8 mouse cellular contexts compared by ENCODE assay signal in the genomic region with DNA sequence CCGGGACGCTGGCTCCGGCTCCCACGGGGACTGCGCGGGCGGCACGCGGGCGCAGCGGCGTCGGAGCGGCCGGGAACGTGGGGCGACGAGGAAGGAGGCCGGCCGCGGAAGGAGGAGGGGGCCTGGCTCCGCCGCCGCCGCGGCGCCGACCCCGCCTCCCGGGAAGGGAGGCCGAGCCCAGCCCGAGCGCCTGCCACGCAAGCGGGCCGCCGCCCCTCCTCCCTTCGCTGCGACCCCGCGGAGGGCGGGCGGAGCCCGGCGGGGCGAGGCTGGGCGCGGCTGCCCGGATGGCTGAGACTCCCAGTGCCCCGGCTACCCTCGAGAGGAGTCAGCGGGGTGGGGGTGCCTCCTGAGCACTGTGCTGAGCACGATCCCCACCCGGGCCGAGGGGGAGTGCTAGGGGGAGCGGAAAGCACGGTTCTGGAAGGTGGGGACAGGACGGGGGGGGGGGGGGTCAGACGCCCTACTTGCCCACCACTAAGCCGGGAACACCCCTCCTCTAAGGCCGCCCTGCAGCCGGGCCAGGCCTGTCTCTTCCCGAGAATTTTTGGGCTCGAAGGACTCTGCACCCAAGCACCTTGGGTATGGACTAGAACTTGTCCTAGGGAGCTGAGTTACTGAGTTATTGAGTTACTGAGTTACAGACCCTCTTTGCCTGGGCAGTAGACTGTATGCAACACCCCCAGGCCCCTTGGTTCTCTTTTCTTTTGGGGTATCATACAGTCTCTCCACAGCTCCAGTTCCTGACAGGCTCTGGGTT. TPM values are rescaled to one million over a fixed set of nuclear protein-coding genes. Genes with fewer than 3 reads are reported as not detected.
DNase-seq lines count a peak whose midpoint lies in the region; ATAC-seq and TF ChIP-seq lines count a peak whose summit lies in the region.

Gene Ckap4 (minus strand): TSS at position 151 of the 760 bp plus-strand sequence.

- 0% methylated on average over 17 of the region's 64 CpGs for WGBS in heart, embryonic 14.5 days
- under 1% methylated on average over 43 of the region's 64 CpGs for WGBS in kidney, postnatal 0 days
- 7% methylated on average over 19 of the region's 64 CpGs for WGBS in liver, postnatal 0 days (ENCODE audit: insufficient replicate concordance)
- WGBS in neural tube, embryonic 14.5 days, result 2% methylated on average over 21 of the region's 64 CpGs

- no peak for TF ChIP-seq EP300 in ES-Bruce4 (IDR thresholded peaks at IDR 0.05; ENCODE audit: insufficient read depth, low read depth, low read length)
- TF ChIP-seq EP300 in liver, postnatal 0 days (IDR thresholded peaks at IDR 0.05; ENCODE audit: low read depth), result no peak

- no peak within 1 kb of the TSS for H3K27ac ChIP-seq in ES-Bruce4 (ENCODE audit: insufficient read depth, low read length)
- H3K27ac ChIP-seq in bone marrow macrophage, adult 2 months (ENCODE audit: insufficient read depth, low read depth, low read length), result no peak within 1 kb of the TSS
- H3K27ac ChIP-seq in heart, embryonic 14.5 days (replicated peaks in 1 of 2; ENCODE audit: control insufficient read depth in 1 of 2, insufficient read depth in 1 of 2, low read depth in 2 of 2, low read length in 2 of 2), result peak within 1 kb of the TSS; percentile 86 to 95
- peak within 1 kb of the TSS; percentile 88 for H3K27ac ChIP-seq in kidney, postnatal 0 days
- H3K27ac ChIP-seq in liver, postnatal 0 days (ENCODE audit: low read depth), result peak within 1 kb of the TSS; percentile 78
- peak within 1 kb of the TSS; percentile 86 for H3K27ac ChIP-seq in neural tube, embryonic 14.5 days (ENCODE audit: low read depth, low read length)

- no peaks in the 10 kb centered on the region for H3K36me3 ChIP-seq in ES-Bruce4 (ENCODE audit: control insufficient read depth, insufficient read depth, low read length, poor library complexity, severe bottlenecking)
- no peaks in the 10 kb centered on the region for H3K36me3 ChIP-seq in erythroblast, embryonic 14.5 days (ENCODE audit: control insufficient read depth)
- H3K36me3 ChIP-seq in heart, embryonic 14.5 days (ENCODE audit: control insufficient read depth, insufficient read depth, low read length), result peaks cover 10% of the 10 kb centered on the region
- H3K36me3 ChIP-seq in kidney, postnatal 0 days (ENCODE audit: insufficient read depth, low read length), result no peaks in the 10 kb centered on the region
- no peaks in the 10 kb centered on the region; the same call in 1 of the 2 replicates for H3K36me3 ChIP-seq in liver, postnatal 0 days (replicated peaks; ENCODE audit: insufficient read depth, low read length)
- no peaks in the 10 kb centered on the region for H3K36me3 ChIP-seq in neural tube, embryonic 14.5 days (ENCODE audit: control insufficient read depth, insufficient read depth, low read length)

- ATAC-seq in heart, embryonic 14.5 days (ENCODE audit: insufficient number of reproducible peaks, insufficient read depth, low FRiP score, low read depth), result peak; percentile 86
- peak; percentile 86 for ATAC-seq in kidney, postnatal 0 days (replicated peaks; ENCODE audit: low FRiP score, low read depth)
- peak; percentile 63 for ATAC-seq in liver, postnatal 0 days
- peak; percentile 92 for ATAC-seq in neural tube, embryonic 14.5 days (ENCODE audit: low read depth)

- H3K4me1 ChIP-seq in ES-Bruce4 (ENCODE audit: control insufficient read depth, insufficient read depth, low read length), result no peaks in the 10 kb centered on the region
- H3K4me1 ChIP-seq in bone marrow macrophage, adult 2 months (ENCODE audit: control insufficient read depth, insufficient read depth, low read length), result peaks cover 21% of the 10 kb centered on the region
- H3K4me1 ChIP-seq in erythroblast, embryonic 14.5 days (ENCODE audit: control insufficient read depth), result peaks cover 6% of the 10 kb centered on the region
- H3K4me1 ChIP-seq in heart, embryonic 14.5 days (ENCODE audit: control insufficient read depth in 2 of 2, insufficient read depth in 2 of 2, low read length in 2 of 2), result peaks cover 30 to 38% of the 10 kb centered on the region in 2 experiments
- H3K4me1 ChIP-seq in kidney, postnatal 0 days (replicated peaks; ENCODE audit: insufficient read depth, low read length), result peaks cover 14% of the 10 kb centered on the region
- H3K4me1 ChIP-seq in liver, postnatal 0 days (ENCODE audit: insufficient read depth), result 0 out of 2 replicates have a peak, but pooled peaks cover 9% of the 10 kb centered on the region
- H3K4me1 ChIP-seq in neural tube, embryonic 14.5 days (ENCODE audit: control insufficient read depth, insufficient read depth, low read length), result peaks cover 31% of the 10 kb centered on the region

- TF ChIP-seq POLR2A in ES-Bruce4 (IDR thresholded peaks at IDR 0.05; ENCODE audit: insufficient read depth, low read length), result no peak
- TF ChIP-seq POLR2A in bone marrow macrophage, adult 2 months (IDR thresholded peaks at IDR 0.05; ENCODE audit: borderline replicate concordance, low read depth, low read length), result no peak

- peak within 1 kb of the TSS; percentile 76 for H3K4me3 ChIP-seq in ES-Bruce4 (ENCODE audit: low read depth, low read length)
- peak within 1 kb of the TSS; percentile 90 for H3K4me3 ChIP-seq in bone marrow macrophage, adult 2 months (ENCODE audit: insufficient read depth, low read length)
- peak within 1 kb of the TSS; percentile 54 for H3K4me3 ChIP-seq in erythroblast, embryonic 14.5 days (replicated peaks)
- peak within 1 kb of the TSS; percentile 72 to 96 for H3K4me3 ChIP-seq in heart, embryonic 14.5 days (ENCODE audit: control insufficient read depth in 1 of 2, insufficient read depth in 1 of 2, low read depth in 1 of 2, low read length in 2 of 2)
- peak within 1 kb of the TSS; percentile 77 for H3K4me3 ChIP-seq in kidney, postnatal 0 days (replicated peaks; ENCODE audit: low read depth, low read length)
- peak within 1 kb of the TSS; percentile 63 for H3K4me3 ChIP-seq in liver, postnatal 0 days (ENCODE audit: low read depth, low read length)
- H3K4me3 ChIP-seq in neural tube, embryonic 14.5 days (ENCODE audit: low read depth, low read length), result peak within 1 kb of the TSS; percentile 87

- no peaks in the 10 kb centered on the region for H3K9me3 ChIP-seq in ES-Bruce4 (replicated peaks; ENCODE audit: control insufficient read depth, insufficient read depth, low read length, poor library complexity, severe bottlenecking)
- H3K9me3 ChIP-seq in erythroblast, embryonic 14.5 days (ENCODE audit: control insufficient read depth, low read length), result peaks cover 8% of the 10 kb centered on the region; the same call in 1 of the 2 replicates
- no peaks in the 10 kb centered on the region for H3K9me3 ChIP-seq in heart, embryonic 14.5 days (ENCODE audit: control insufficient read depth, low read length)
- no peaks in the 10 kb centered on the region for H3K9me3 ChIP-seq in kidney, postnatal 0 days (replicated peaks; ENCODE audit: low read length)
- H3K9me3 ChIP-seq in liver, postnatal 0 days (ENCODE audit: low read length), result no peaks in the 10 kb centered on the region
- H3K9me3 ChIP-seq in neural tube, embryonic 14.5 days (ENCODE audit: control insufficient read depth, low read length), result no peaks in the 10 kb centered on the region

- peak within 1 kb of the TSS; percentile 73 for H3K9ac ChIP-seq in ES-Bruce4 (ENCODE audit: low read depth, poor library complexity, severe bottlenecking)
- peak within 1 kb of the TSS; percentile 98 for H3K9ac ChIP-seq in heart, embryonic 14.5 days (ENCODE audit: low read length)
- peak within 1 kb of the TSS; percentile 90 for H3K9ac ChIP-seq in kidney, postnatal 0 days (ENCODE audit: low read depth, low read length)
- H3K9ac ChIP-seq in liver, postnatal 0 days (replicated peaks), result peak within 1 kb of the TSS; percentile 70
- H3K9ac ChIP-seq in neural tube, embryonic 14.5 days (replicated peaks; ENCODE audit: low read depth, low read length), result peak within 1 kb of the TSS; percentile 92

- H3K27me3 ChIP-seq in ES-Bruce4 (ENCODE audit: control insufficient read depth, insufficient read depth, low read length, poor library complexity, severe bottlenecking), result no peaks in the 10 kb centered on the region
- H3K27me3 ChIP-seq in erythroblast, embryonic 14.5 days (ENCODE audit: control insufficient read depth), result peaks cover 71% of the 10 kb centered on the region
- no peaks in the 10 kb centered on the region for H3K27me3 ChIP-seq in heart, embryonic 14.5 days (ENCODE audit: control insufficient read depth, insufficient read depth, low read length)
- H3K27me3 ChIP-seq in kidney, postnatal 0 days (ENCODE audit: insufficient read depth, low read length), result no peaks in the 10 kb centered on the region
- peaks cover 25% of the 10 kb centered on the region for H3K27me3 ChIP-seq in liver, postnatal 0 days (ENCODE audit: insufficient read depth, low read length)
- no peaks in the 10 kb centered on the region for H3K27me3 ChIP-seq in neural tube, embryonic 14.5 days (ENCODE audit: control insufficient read depth, insufficient read depth, low read length)

- TF ChIP-seq CTCF in ES-Bruce4 (IDR thresholded peaks at IDR 0.05; ENCODE audit: low read depth, low read length), result no peak
- TF ChIP-seq CTCF in bone marrow macrophage, adult 2 months (IDR thresholded peaks at IDR 0.05; ENCODE audit: low read depth, low read length), result no peak
- no peak for TF ChIP-seq CTCF in kidney, postnatal 0 days (IDR thresholded peaks at IDR 0.05; ENCODE audit: low read depth)
- TF ChIP-seq CTCF in liver, postnatal 0 days (IDR thresholded peaks at IDR 0.05; ENCODE audit: low read depth), result no peak

- peak; percentile 84 for DNase-seq in kidney, postnatal 0 days (ENCODE audit: low spot score)
- DNase-seq in liver, postnatal 0 days, result peak; percentile 62
- peak; percentile 66 for DNase-seq in thymus, postnatal 25 days

- peak within 1 kb of the TSS; percentile 89 for H3K4me2 ChIP-seq in heart, embryonic 14.5 days (ENCODE audit: low read length)
- H3K4me2 ChIP-seq in kidney, postnatal 0 days (ENCODE audit: low read length), result peak within 1 kb of the TSS; percentile 73
- H3K4me2 ChIP-seq in liver, postnatal 0 days (ENCODE audit: low read depth, low read length), result peak within 1 kb of the TSS; percentile 93
- peak within 1 kb of the TSS; percentile 77 for H3K4me2 ChIP-seq in neural tube, embryonic 14.5 days (ENCODE audit: low read depth, low read length)

RNA-seq across cellular contexts. Expression of gene Ckap4, which starts in this region (rescaled TPM):
- 52.1 and 53.4 TPM in 2 replicates for polyA plus RNA-seq in ES-Bruce4 (2011; ENCODE audit: insufficient read depth, insufficient read length, low read depth, missing spikeins)
- 19.2 and 19.9 TPM in 2 replicates for polyA plus RNA-seq in bone marrow macrophage, adult 2 months (2012; ENCODE audit: insufficient read depth, insufficient read length, missing spikeins)
- 0.04 and 0.11 TPM in 2 replicates for polyA plus RNA-seq in erythroblast, embryonic 14.5 days (2012)
- polyA plus RNA-seq in heart, embryonic 14.5 days (2014; fragmentation: Nextera tagmentation; extraction: Ambion mirVana), result 106 and 116 TPM in 2 replicates
- 75.6 and 77.9 TPM in 2 replicates for polyA plus RNA-seq in kidney, postnatal 0 days (2015; fragmentation: Nextera tagmentation; extraction: Ambion mirVana)
- 10.3 and 10.6 TPM in 2 replicates for polyA plus RNA-seq in liver, postnatal 0 days (2015; fragmentation: Nextera tagmentation; extraction: Ambion mirVana)
- polyA plus RNA-seq in neural tube, embryonic 14.5 days (2014; fragmentation: Nextera tagmentation; extraction: Ambion mirVana), result 60.8 and 75.4 TPM in 2 replicates

Comparison
In these comparisons a context has a peak if more than half of its experiments do, and no peak if none do; other contexts are left out.
1. RNA of gene Ckap4 (polyA plus RNA-seq): 106 to 116 TPM in heart, embryonic 14.5 days, 75.6 to 77.9 TPM in kidney, postnatal 0 days, 60.8 to 75.4 TPM in neural tube, embryonic 14.5 days, 52.1 to 53.4 TPM in ES-Bruce4, 19.2 to 19.9 TPM in bone marrow macrophage, adult 2 months and 10.3 to 10.6 TPM in liver, postnatal 0 days; 0.04 to 0.11 TPM in erythroblast, embryonic 14.5 days; every median in the first group is over 10 times any median in the second.
2. H3K27ac ChIP-seq: peak in heart, embryonic 14.5 days (2 of 2), kidney, postnatal 0 days (single experiment), liver, postnatal 0 days (single experiment) and neural tube, embryonic 14.5 days (single experiment); none in ES-Bruce4 (single experiment) and bone marrow macrophage, adult 2 months (single experiment).
3. Peak in every context shown above with its lines, with median percentiles within 50 percentile points of each other: H3K4me3 ChIP-seq, H3K9ac ChIP-seq, ATAC-seq, H3K4me2 ChIP-seq and DNase-seq.